8 mouse cellular contexts compared by ENCODE assay signal in the genomic region with DNA sequence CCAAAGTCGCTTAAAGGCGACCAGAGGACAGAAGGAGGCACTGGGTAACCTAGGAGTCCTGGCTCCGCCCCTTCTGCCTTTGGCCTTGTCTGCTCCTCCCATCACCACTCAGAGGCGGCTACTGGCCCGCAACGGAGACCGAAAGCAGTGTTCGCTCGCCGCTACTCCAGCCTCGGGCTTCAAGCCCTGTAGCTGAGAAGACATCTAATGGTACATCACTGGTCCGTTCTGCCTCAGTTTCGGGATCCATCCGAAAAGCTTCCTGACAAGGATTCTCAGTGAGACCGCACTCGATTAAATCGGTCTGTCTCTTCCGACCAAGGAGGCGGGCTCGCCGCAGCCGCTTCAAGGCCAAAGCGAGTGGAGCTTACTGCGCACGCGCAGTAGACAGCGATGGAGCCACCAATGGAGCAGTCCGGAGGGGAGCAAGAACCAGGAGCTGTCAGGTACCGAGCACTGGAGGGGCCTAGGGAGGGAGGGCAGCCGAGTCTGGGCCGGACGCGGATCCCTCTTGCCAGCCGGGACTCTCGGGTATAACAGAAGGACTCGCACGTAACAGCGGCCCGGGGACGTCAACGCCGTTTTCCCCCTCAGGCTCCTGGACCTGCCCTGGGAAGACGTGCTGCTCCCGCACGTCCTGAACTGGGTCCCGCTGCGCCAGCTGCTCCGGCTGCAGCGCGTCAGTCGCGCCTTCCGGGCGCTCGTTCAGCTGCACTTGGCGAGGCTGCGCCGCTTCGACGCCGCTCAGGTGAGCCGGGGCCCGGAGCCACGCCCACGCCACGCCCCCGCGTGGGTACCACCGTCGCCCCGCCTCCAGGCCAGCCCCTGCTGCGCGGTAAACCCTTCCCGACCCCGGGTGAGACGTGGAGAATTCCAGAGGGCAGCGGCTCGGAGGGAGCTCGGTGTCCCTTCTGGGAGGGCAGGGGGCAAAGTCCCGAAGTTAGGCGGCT. TPM values are rescaled to one million over a fixed set of nuclear protein-coding genes. Genes with fewer than 3 reads are reported as not detected.
DNase-seq lines count a peak whose midpoint lies in the region; ATAC-seq and TF ChIP-seq lines count a peak whose summit lies in the region.

A gene (plus strand): TSS at position 104 of the 950 bp plus-strand sequence.

- H3K4me1 ChIP-seq in embryonic facial prominence, embryonic 13.5 days: peaks cover 30% of the 10 kb centered on the region
- H3K4me1 ChIP-seq in heart, adult 2 months (ENCODE audit: control insufficient read depth, insufficient read depth, low read length): peaks cover 7% of the 10 kb centered on the region
- H3K4me1 ChIP-seq in limb, embryonic 13.5 days: peaks cover 32% of the 10 kb centered on the region
- peaks cover 41% of the 10 kb centered on the region for H3K4me1 ChIP-seq in midbrain, embryonic 16.5 days (ENCODE audit: control insufficient read depth, insufficient read depth, low read length)

- peak; percentile 83 for ATAC-seq in embryonic facial prominence, embryonic 13.5 days (ENCODE audit: insufficient number of reproducible peaks, insufficient read depth, low FRiP score, low TSS enrichment, low read depth)
- ATAC-seq in limb, embryonic 13.5 days (ENCODE audit: low FRiP score, low read depth): peak; percentile 89
- peak; percentile 81 for ATAC-seq in midbrain, embryonic 16.5 days

- WGBS in embryonic facial prominence, embryonic 13.5 days: under 1% methylated on average over 81 of the region's 81 CpGs
- WGBS in heart, adult 2 months: under 1% methylated on average over 81 of the region's 81 CpGs
- under 1% methylated on average over 81 of the region's 81 CpGs for WGBS in limb, embryonic 13.5 days
- whole genome bisulfite sequencing in midbrain, embryonic 16.5 days: under 1% methylated on average over 76 of the region's 81 CpGs

- peak; percentile 93 for TF ChIP-seq POLR2A in heart, adult 2 months (IDR thresholded peaks at IDR 0.05; ENCODE audit: insufficient read depth, low read depth, low read length)

- H3K79me2 ChIP-seq in heart, adult 2 months (replicated peaks; ENCODE audit: control insufficient read depth, insufficient read depth, low read length): no peaks in the 10 kb centered on the region

- no peak for TF ChIP-seq CTCF in heart, adult 2 months (IDR thresholded peaks at IDR 0.05)

- peak within 1 kb of the TSS; percentile 78 for H3K9ac ChIP-seq in embryonic facial prominence, embryonic 13.5 days
- H3K9ac ChIP-seq in heart, adult 2 months (ENCODE audit: low read depth, low read length): peak within 1 kb of the TSS; percentile 75
- H3K9ac ChIP-seq in limb, embryonic 13.5 days: peak within 1 kb of the TSS; percentile 72
- peak within 1 kb of the TSS; percentile 85 for H3K9ac ChIP-seq in midbrain, embryonic 16.5 days (ENCODE audit: low read depth, low read length)

- H3K27ac ChIP-seq in embryonic facial prominence, embryonic 13.5 days: peak within 1 kb of the TSS; percentile 86
- H3K27ac ChIP-seq in heart, adult 2 months: peak within 1 kb of the TSS; percentile 93
- peak within 1 kb of the TSS; percentile 86 for H3K27ac ChIP-seq in limb, embryonic 13.5 days
- H3K27ac ChIP-seq in midbrain, embryonic 16.5 days (ENCODE audit: low read length): peak within 1 kb of the TSS; percentile 98

- 0 out of 2 replicates have a peak, but pooled peaks have one; percentile 17 for TF ChIP-seq EP300 in heart, adult 2 months (IDR thresholded peaks at IDR 0.05; ENCODE audit: insufficient read depth, low read depth, low read length)

- H3K4me2 ChIP-seq in embryonic facial prominence, embryonic 13.5 days: peak within 1 kb of the TSS; percentile 100
- H3K4me2 ChIP-seq in limb, embryonic 13.5 days (replicated peaks): peak within 1 kb of the TSS; percentile 99
- H3K4me2 ChIP-seq in midbrain, embryonic 16.5 days (ENCODE audit: low read length): peak within 1 kb of the TSS; percentile 98

- DNase-seq in 3134 (ENCODE audit: extremely low read depth, insufficient read length, low spot score): peak; percentile 95
- DNase-seq in adrenal gland, postnatal 36 days: peak; percentile 94 to 95
- DNase-seq in heart, adult 2 months: peak; percentile 93 to 96
- peak; percentile 93 to 94 for DNase-seq in kidney, adult 8-10 months
- peak; percentile 92 to 93 for DNase-seq in spleen, postnatal 10 days (ENCODE audit: low spot score in 2 of 2)

- peak within 1 kb of the TSS; percentile 73 for H3K4me3 ChIP-seq in embryonic facial prominence, embryonic 13.5 days
- H3K4me3 ChIP-seq in heart, adult 2 months: peak within 1 kb of the TSS; percentile 69
- peak within 1 kb of the TSS; percentile 72 for H3K4me3 ChIP-seq in limb, embryonic 13.5 days
- peak within 1 kb of the TSS; percentile 75 for H3K4me3 ChIP-seq in midbrain, embryonic 16.5 days (ENCODE audit: low read depth, low read length)

- H3K36me3 ChIP-seq in embryonic facial prominence, embryonic 13.5 days: peaks cover 19% of the 10 kb centered on the region
- H3K36me3 ChIP-seq in heart, adult 2 months (ENCODE audit: control insufficient read depth, insufficient read depth, low read length): no peaks in the 10 kb centered on the region
- peaks cover 21% of the 10 kb centered on the region for H3K36me3 ChIP-seq in limb, embryonic 13.5 days
- H3K36me3 ChIP-seq in midbrain, embryonic 16.5 days (ENCODE audit: control insufficient read depth, insufficient read depth, low read length): peaks cover 15% of the 10 kb centered on the region

- H3K9me3 ChIP-seq in embryonic facial prominence, embryonic 13.5 days: no peaks in the 10 kb centered on the region
- H3K9me3 ChIP-seq in limb, embryonic 13.5 days: no peaks in the 10 kb centered on the region
- H3K9me3 ChIP-seq in midbrain, embryonic 16.5 days (replicated peaks; ENCODE audit: control insufficient read depth, low read length, poor library complexity, severe bottlenecking): no peaks in the 10 kb centered on the region

- intact Hi-C loops in heart, adult 2 months (cut with DNase I): loop anchor here (1.0 kb wide), 2 partner anchors 10 to 24 kb away; a partner anchor contains a TSS

- peaks cover 52% of the 10 kb centered on the region for H3K27me3 ChIP-seq in embryonic facial prominence, embryonic 13.5 days
- H3K27me3 ChIP-seq in heart, adult 2 months (ENCODE audit: control insufficient read depth, insufficient read depth, low read length): no peaks in the 10 kb centered on the region
- H3K27me3 ChIP-seq in limb, embryonic 13.5 days: peaks cover 54% of the 10 kb centered on the region
- H3K27me3 ChIP-seq in midbrain, embryonic 16.5 days (ENCODE audit: control insufficient read depth, insufficient read depth, low read depth, low read length): no peaks in the 10 kb centered on the region

RNA-seq across cellular contexts. Expression of the gene that starts here (rescaled TPM):
- 10 to 100 TPM in 1 of 2 experiments, 1 to 10 TPM in 1; 9.2 to 10.0 TPM for total RNA-seq in adrenal gland, postnatal 36 days (2021)
- 15.1 and 16.5 TPM in 2 replicates for polyA plus RNA-seq in embryonic facial prominence, embryonic 13.5 days (2015; fragmentation: Nextera tagmentation; extraction: Ambion mirVana)
- total RNA-seq in heart, adult 2 months (2021): 1 to 10 TPM; 5.3 TPM
- 5.3 and 8.0 TPM in 2 replicates for polyA plus RNA-seq in heart, adult 2 months (2012; rRNA removed)
- 14.7 and 15.5 TPM in 2 replicates for polyA plus RNA-seq in limb, embryonic 13.5 days (2015; fragmentation: Nextera tagmentation; extraction: Ambion mirVana)
- polyA plus RNA-seq in midbrain, embryonic 16.5 days (2015; fragmentation: Nextera tagmentation; extraction: Ambion mirVana): 49.5 and 51.3 TPM in 2 replicates

Comparison
In these comparisons a context has a peak if more than half of its experiments do, and no peak if none do; other contexts are left out.
1. Peak in every context shown above with its lines: DNase-seq, ATAC-seq, H3K4me3 ChIP-seq and H3K27ac ChIP-seq.